Mouse (Mus musculus): ENCODE measurements around the gene Nos2. TPM values are rescaled to one million over a fixed set of nuclear protein-coding genes. Genes with fewer than 3 reads are reported as not detected.

Nos2 gene
- 1 to 10 TPM; 4.1 to 6.9 (median 4.3) TPM for total RNA-seq (2022)

- DNase-seq (ENCODE audit: low spot score): no peak
These were observed at the start of gene Nos2 for GRCm38 (mm10) chr11:78920411-78920939. Gene Nos2, plus strand, starts transcription at chr11:78920787.

DNA sequence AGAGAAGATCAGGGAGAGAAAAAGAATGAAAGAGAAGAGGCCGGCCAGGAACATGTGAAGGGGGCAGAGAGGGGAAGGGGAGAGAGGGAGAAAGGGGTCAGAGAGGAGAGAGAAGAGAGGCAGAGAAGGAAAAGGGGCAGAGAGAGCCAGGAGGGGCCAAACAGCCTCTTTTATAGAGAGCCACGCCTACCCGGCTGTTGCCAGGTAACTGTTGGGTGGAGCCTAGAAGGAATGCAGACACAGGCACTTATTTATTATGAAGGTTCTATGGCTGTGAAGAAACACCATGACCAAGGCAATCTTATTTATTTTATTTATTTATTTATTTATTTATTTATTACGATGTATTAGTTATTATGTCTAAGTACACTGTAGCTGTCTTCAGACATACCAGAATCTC, 49.7 kb upstream of the Nos2 start:
- no peak for DNase-seq (ENCODE audit: low spot score)

DNA sequence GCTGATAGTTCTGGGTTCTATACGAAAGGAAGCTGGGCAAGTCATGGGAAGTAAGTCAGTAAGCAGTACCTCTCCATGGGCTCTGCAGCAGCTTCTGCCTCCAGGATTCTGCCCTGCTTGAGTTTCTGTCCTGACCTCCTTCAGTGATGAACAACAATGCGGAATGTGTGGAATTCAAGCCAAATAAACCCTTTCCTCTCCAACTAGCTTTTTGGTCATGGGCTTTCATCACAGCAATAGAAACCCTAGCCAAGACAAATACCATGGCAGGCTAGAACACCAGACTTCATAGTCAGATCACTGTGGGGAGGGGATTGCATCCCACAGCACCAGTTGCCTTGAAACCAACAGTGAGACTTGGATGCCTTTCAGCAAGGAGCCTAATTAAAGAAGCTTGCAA, 47.8 kb upstream of the Nos2 start:
- DNase-seq (ENCODE audit: low spot score): no peak

DNA sequence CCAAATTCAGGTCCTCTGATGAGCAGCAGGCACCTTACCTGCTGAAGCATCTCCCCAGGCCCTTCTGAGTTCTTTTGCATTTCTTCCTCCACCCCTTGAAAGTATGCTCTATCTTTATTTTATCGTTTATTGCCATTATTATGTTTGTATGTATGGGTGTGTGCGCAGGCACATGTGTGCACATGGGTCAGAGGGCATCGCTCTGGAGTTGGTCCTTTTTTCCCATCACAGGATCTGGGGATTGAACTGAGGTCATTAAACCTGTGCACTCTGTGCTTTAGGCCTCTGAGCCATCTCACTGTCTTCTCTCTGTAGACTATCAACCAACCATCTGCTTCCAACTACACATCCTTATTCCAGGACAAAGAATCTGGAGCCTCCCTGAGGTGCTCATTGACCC, 40.9 kb upstream of the Nos2 start:
- no peak for DNase-seq (ENCODE audit: low spot score)

- DNase-seq (ENCODE audit: low spot score): no peak
These were observed 33.9 kb upstream of the Nos2 start for GRCm38 (mm10) chr11:78886693-78887092.

GRCm38 (mm10) chr11:78887102-78887971, 33.2 kb upstream of the Nos2 start:
- DNase-seq (ENCODE audit: low spot score): peak; percentile 83

GRCm38 (mm10) chr11:78889156-78889555, 31.4 kb upstream of the Nos2 start:
- DNase-seq (ENCODE audit: low spot score): no peak

DNA sequence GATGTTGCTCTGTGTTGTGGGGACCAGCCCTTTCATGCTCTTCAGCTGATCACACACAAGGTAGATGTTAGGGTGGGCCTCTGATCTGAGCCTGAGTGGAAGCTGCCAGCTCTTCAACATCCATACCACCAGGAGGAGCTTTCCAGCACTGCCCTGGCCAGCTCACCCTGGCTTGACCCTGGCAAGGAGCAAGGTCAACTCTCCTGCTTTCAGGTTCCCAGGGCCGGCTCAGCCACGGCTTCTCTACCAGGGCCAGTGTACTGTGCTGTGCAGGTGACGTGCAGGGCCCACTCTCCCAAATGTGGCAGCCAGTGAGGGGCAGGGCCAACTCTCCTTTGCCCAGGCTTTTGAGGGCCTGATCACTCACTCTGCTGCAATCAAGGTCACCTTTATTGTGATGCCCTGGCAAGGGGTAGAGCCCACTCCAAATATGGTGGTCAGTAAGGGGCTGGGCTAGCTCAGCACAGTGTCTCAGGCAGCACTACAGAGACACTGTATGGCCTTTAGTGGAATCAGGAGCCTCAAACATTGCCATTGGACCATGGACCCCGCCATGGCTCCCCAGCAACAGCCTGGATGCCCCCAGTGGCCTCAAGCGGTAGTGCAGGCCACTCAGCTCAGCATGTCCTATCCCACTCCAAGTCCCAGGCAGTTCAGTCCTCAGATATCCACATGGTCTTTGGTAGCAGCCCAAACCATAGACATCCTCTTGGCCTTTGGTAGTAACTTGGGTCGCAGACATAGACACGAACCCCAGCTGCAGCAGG, 24.0 kb upstream of the Nos2 start:
- DNase-seq (ENCODE audit: low spot score): no peak

DNA sequence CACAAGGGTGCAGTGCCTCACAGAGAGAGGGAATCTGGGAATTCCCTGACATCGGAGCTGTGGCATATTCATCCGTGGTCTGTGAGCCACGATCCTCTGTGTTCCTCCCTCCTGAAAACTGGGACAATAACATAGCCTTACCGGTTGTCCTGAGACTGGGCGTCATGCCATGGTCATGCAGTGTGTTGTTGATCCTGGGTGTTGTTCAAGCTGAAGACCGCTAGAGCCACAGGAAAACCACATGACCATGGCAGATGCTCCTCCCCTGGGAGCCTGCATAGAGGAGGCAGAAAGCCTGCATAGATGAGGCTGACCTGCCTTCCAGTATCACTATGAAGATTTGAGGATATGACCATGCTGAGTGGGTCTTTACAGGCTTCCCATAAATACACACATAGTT, 5.1 kb upstream of the Nos2 start:
- DNase-seq (ENCODE audit: low spot score): no peak

- DNase-seq (ENCODE audit: low spot score): no peak
These were observed 4.2 kb upstream of the Nos2 start for GRCm38 (mm10) chr11:78916410-78916809.

DNA sequence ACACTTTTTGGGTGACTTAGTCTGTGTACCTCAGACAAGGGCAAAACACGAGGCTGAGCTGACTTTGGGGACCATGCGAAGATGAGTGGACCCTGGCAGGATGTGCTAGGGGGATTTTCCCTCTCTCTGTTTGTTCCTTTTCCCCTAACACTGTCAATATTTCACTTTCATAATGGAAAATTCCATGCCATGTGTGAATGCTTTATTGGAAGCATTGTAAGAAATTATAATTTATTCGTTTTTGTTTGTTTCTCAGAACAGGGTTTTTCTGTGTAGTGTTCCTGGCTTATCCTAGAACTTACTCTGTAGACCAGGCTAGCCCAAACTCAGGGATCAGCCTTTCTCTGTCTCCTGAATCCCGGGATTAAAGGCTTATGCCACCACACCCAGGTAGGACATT, 842 bp upstream of the Nos2 start:
- DNase-seq (ENCODE audit: low spot score): no peak

DNA sequence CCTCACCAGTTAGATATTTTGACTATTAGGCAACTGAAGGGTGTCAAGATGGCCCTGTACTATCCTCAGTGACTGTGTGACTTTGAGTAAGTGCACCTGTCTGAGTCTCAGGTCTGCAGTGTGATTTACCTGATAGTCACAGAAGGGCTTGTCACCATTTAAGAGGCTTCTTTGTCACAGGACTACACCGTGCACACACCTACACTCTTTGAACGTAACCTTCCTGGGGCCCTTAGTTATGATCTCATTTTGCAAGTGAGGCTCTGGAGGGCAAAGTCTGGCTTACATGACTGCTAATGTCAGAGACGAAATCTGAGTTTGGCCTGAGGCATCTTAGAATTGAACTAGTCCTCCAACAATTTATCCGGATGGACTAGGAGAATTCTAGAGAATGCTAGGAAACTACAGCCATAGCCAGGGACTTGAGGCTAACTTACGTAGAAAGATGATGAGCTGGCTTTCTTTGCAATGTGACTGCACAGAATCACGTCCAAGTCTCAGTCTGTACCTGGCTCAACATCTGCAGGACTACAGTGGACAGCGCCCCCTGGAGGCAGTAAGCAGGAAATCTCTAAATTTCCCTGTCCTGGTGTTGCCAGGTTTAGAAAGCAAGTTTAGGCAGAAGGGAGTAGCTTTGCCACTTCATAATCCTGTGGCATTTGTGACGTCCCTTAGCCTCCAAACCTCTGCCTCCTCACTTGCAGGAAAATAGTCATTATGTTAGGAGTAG, 2.3 kb downstream of the Nos2 start:
- DNase-seq (ENCODE audit: low spot score): peak; percentile 40

DNA sequence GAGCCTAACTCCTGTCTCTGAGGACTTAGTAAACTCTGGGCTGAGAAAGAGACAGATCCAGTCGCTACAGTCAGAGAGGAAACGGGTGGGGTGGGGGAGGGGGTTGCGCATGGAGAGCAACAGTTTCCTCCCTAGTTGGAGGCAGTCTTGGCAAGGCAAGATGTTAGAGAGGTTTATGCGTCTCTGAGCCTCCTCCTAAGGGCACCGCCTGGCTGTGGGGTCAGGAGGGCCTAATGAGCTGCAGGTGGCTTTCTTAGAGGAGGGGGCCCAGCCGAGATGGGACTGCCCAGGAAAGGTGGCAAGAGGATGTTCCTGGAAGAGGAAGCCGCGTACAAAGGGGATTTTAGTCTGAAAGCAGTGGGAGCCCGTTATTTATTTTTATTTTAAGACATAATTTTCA, 3.5 kb downstream of the Nos2 start:
- no peak for DNase-seq (ENCODE audit: low spot score)

DNA sequence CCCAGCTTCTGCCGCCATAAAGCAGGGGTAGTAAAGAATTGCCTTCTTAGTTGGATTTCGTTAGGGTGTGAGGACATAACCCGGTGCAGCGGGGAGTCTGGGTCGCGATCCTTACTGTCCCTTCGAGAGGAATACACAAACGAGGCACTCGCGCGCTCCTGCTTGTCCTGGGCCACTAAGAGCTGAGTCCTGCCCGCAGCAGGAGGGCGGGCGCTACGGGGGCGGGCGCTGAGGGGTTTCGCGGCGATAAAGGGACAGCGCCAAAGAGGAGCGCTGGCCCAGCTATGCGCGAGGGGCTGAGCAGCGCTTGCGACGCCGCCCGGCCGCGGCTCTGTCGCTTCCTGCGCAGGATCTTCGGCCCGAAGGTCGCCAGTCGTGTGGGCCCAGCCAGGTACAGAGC, 4.3 kb downstream of the Nos2 start:
- peak; percentile 24 for DNase-seq (ENCODE audit: low spot score)

DNA sequence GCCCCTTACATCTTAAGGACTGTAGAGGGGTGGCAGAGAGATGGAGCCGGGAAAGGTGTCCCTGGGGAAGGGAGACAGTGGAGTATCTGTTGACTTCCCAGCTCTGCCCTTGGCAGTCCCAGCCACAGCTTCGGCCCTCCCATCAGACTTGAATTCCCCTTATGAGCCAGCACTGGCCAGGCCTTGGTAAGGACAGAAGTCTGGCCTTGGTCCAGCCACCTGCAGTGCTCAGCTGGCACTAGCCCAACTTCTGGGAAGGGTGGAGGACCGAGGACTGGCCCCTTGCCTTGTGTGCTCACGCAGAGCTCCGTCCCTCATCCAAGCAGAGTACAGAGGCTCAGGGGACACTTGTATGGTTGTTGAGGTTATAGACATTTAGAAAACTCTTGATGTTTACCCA, 8.8 kb downstream of the Nos2 start:
- DNase-seq (ENCODE audit: low spot score): peak; percentile 86

- DNase-seq (ENCODE audit: low spot score): no peak
These were observed 13.7 kb downstream of the Nos2 start for GRCm38 (mm10) chr11:78934307-78934706.

DNA sequence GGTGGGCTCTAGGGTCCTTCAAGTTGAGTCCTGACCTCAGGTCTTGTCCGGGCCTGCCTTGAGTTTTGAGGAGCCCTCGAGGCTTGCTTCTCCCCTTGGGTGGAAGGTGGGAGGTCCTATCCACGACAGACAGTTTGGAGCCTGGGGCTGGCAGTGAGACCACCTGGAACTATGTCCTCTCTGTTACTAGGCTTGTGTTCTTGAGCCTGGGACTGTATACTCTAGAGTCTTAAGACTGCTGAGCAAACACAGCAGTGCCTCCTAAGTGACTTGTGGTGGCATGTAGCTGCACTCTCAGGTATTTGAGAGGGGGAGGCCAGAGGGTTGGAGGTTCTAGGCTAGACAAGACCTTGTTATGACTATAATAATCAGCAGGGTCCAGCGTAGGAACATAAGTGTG, 14.1 kb downstream of the Nos2 start:
- no peak for DNase-seq (ENCODE audit: low spot score)

DNA sequence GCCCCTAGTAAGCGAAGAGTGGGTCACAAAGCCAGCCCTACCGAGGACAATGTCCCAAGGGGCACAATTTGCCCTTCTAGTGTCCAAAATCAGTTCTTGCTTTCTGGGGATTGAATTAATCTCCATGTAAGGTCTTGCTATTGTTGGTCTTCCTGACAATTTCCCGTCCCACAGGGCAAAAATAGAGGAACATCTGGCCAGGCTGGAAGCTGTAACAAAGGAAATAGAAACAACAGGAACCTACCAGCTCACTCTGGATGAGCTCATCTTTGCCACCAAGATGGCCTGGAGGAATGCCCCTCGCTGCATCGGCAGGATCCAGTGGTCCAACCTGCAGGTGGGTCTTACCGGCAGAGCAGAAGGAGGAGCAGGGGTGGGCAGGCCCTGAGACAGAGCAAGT, 14.6 kb downstream of the Nos2 start:
- peak; percentile 52 for DNase-seq (ENCODE audit: low spot score)

DNA sequence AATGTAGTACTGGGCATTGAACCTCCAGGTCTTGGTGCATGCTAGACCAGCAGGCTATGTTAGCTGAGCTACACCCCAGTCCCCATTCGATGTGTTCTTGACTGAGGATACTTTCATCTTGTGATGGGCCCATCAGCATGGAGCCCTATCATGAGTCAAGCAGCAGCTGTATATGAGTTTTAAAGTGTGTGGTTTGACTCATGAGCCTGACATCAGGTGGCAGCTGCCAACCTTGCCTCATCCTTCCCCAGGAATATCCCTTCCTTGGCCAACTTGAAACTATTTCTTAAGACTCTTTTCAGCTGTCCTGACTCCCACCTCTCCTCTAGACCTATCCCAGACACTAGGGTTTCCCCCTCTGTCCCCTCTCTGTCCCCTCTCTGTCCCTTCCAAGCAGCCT, 22.5 kb downstream of the Nos2 start:
- no peak for DNase-seq (ENCODE audit: low spot score)

- no peak for DNase-seq (ENCODE audit: low spot score)
These were observed 29.8 kb downstream of the Nos2 start for GRCm38 (mm10) chr11:78950365-78950764.

DNA sequence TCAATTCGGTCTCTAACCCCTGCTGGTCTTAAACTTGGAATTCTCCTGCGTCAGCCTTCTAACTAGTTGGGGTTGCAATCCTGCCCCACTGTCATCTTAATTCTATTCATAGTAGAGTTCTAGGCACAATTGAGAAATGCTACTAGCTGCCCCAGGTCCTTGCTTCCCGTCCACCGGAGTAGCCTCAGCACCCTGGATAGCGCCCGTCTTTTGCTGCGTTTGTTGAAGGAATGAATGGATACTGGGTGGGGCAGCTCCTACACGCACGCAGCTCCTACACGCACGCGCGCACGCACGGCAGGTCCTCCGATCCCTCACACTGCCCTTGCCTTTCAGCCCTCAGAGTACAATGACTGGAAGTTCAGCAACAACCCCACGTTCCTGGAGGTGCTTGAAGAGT, 31.9 kb downstream of the Nos2 start:
- DNase-seq (ENCODE audit: low spot score): no peak

GRCm38 (mm10) chr11:78956260-78956659, 35.7 kb downstream of the Nos2 start:
- DNase-seq (ENCODE audit: low spot score): peak; percentile 77
